Mouse (Mus musculus) heart, embryonic 12.5 days (tissue): ENCODE data around the gene Eif4g3. TPM values are rescaled to one million over a fixed set of nuclear protein-coding genes. Genes with fewer than 3 reads are reported as not detected.

Experiments used
- ATAC-seq: fragments of 200-750 bp; cut with Nextera tagmentation; 2 replicates; pipeline ENCODE4 v1.8.0; 2017; ENCODE audit warnings: moderate TSS enrichment, moderate library complexity; ENCODE audit not compliant: insufficient number of reproducible peaks, low FRiP score
- H3K27ac ChIP-seq: fragments of 300-500 bp; sonication (generic); 2 replicates; pipeline ENCODE4 v1.5.1; 2016; ENCODE audit warnings: mild to moderate bottlenecking, moderate library complexity; ENCODE audit not compliant: poor library complexity, severe bottlenecking
- H3K27me3 ChIP-seq: fragments of 300-500 bp; sonication (generic); replicated peaks from 2 replicates; pipeline ENCODE4 v1.6.1; 2016; ENCODE audit warnings: mild to moderate bottlenecking, moderate library complexity
- H3K36me3 ChIP-seq: fragments of 300-500 bp; sonication (generic); 2 replicates; pipeline ENCODE4 v1.6.1; 2016; ENCODE audit warnings: mild to moderate bottlenecking, moderate library complexity
- H3K4me1 ChIP-seq: fragments of 300-500 bp; sonication (generic); replicated peaks from 2 replicates; pipeline ENCODE4 v1.6.1; 2016; ENCODE audit warnings: mild to moderate bottlenecking
- H3K4me2 ChIP-seq: fragments of 300-500 bp; sonication (generic); 2 replicates; pipeline ENCODE4 v1.6.1; 2016; ENCODE audit warnings: mild to moderate bottlenecking, moderate library complexity
- H3K4me3 ChIP-seq: fragments of 300-500 bp; sonication (generic); 2 replicates; pipeline ENCODE4 v1.5.1; 2016; ENCODE audit warnings: mild to moderate bottlenecking
- H3K9ac ChIP-seq: fragments of 300-500 bp; sonication (generic); 2 replicates; pipeline ENCODE4 v1.6.1; 2016; ENCODE audit warnings: mild to moderate bottlenecking, moderate library complexity
- H3K9me3 ChIP-seq: fragments of 300-500 bp; sonication (generic); replicated peaks from 2 replicates; pipeline ENCODE4 v1.6.1; 2016; ENCODE audit warnings: mild to moderate bottlenecking, moderate library complexity
- WGBS: fragments of 180-500 bp; shearing (Covaris S2); methylation state at CpG from one replicate; pipeline ENCODE4 v1.1.7; 2016; 5-methylcytosine and 5-hydroxymethylcytosine counted together
- polyA plus RNA-seq: library from polyadenylated mRNA; unstranded; fragments of >200 nt; fragmentation: Nextera tagmentation; extraction: Ambion mirVana; gene quantifications from 2 replicates; pipeline ENCODE4 v1.2.1, GENCODE M21; 2016

The Eif4g3 gene
- polyA plus RNA-seq, 1 experiment from 2014 or later, result 32.7 TPM

DNA sequence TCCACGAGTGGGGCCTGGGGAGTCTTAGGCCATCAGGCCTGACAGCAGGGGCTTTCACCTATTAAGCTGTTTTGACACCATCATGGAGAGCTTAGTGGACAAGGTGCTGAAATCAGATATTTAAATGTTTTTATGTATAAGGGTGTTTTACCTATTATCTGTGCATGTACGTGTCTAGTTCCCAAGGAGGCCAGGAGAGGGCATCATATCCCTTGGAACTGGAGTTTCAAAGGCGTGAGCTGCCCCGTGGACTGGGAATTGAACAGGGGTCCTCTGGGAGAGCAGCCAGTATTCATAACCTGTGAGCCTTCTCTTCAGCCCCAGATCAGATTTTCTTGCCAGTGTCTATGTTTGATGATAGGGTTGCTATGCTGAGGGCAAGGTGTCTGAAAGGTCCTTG, 2.4 kb upstream of the Eif4g3 start:
- no peaks in the 10 kb centered on the region for H3K27me3 ChIP-seq
- H3K36me3 ChIP-seq, result no peaks in the 10 kb centered on the region
- no peak for ATAC-seq
- H3K9ac ChIP-seq, result no peak overlapping the region
- no peak overlapping the region for H3K4me3 ChIP-seq
- H3K4me1 ChIP-seq, result peaks cover 20% of the 10 kb centered on the region
- H3K27ac ChIP-seq, result no peak overlapping the region
- 0 out of 2 replicates have a peak, but pooled peaks cover 3% of the 10 kb centered on the region for H3K9me3 ChIP-seq
- WGBS, result 82% methylated on average over 4 of the region's 4 CpGs
- H3K4me2 ChIP-seq, result no peak overlapping the region

DNA sequence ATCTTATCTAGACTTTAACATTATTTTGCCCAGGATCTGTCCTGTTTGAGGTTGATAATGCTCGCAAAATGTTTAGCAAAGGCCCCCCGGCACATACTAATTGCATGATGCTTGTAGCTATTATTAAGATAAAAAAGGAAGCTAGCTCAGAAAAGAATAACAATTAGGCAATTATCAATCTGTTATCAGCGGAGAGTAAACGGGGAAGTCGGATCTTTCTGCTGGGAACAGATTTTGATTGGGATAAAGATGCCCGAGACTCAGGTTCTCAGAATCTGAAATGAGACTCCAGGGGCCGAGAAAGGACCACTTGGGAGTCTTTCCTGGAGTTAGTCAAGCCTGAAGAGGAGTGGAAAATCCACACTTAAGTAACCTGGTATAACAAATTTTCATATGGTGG, 1.6 kb upstream of the Eif4g3 start:
- WGBS, result 60% methylated on average over 7 of the region's 7 CpGs
- no peak for ATAC-seq
- H3K9ac ChIP-seq, result no peak overlapping the region

GRCm38 (mm10) chr4:137993291-137993758, 503 bp downstream of the Eif4g3 start:
- Histone ChIP-seq H3K9me3 (0 out of 2 replicates have a peak, but pooled peaks cover 3% of the 10 kb centered on the region), H3K27ac (peak overlapping the region; percentile 89), H3K27me3 (no peaks in the 10 kb centered on the region), H3K4me1 (peaks cover 31% of the 10 kb centered on the region), H3K4me3 (peak overlapping the region; percentile 92), H3K36me3 (peaks cover 14% of the 10 kb centered on the region), H3K9ac (peak overlapping the region; percentile 98), H3K4me2 (peak overlapping the region; percentile 80)
- ATAC-seq, result peak; percentile 94
- under 1% methylated on average over 56 of the region's 59 CpGs for WGBS

More for the DNA sequence above, 1.6 kb upstream of the Eif4g3 start:
- H3K9me3 ChIP-seq, result 0 out of 2 replicates have a peak, but pooled peaks cover 3% of the 10 kb centered on the region
- H3K4me1 ChIP-seq, result peaks cover 28% of the 10 kb centered on the region
- H3K36me3 ChIP-seq, result peaks cover 2% of the 10 kb centered on the region
- no peak overlapping the region for H3K27ac ChIP-seq
- H3K27me3 ChIP-seq, result no peaks in the 10 kb centered on the region
- H3K4me3 ChIP-seq, result no peak overlapping the region
- no peak overlapping the region for H3K4me2 ChIP-seq

DNA sequence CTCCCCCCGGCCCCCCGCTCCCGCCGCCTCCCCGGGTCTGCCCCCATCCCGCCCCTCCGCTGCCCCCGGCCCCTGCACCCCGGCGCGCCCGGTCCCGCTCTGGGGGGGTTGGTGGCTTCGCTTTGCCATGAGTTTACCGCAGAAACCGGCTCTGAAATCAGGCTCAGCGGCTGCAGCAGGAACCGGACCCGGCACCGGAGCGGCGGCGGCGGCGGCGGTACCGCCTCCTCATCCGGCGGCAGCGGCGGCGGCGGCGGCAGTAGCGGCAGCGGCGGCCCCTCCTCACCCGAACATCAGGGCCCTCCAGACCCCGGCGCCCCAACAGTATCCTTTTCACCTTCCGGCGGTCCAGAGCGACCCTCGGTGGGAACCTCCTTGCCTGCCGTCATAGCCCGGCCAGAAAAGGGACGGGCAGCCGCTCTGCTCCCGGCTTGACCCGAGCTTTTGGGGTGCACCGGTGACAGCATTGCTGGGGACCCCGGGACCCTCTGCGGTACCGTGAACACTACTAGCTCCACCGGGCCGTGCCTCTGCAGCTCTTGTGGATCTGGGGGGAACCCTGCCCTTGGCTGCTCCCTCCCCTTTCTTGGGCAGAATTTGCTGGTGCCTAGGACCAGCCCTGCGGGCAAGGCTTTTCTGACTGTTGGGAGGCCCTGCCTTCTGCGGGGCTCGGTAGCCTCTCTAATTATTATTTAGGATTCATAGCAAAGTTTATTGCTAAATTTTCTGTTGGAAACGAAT, 1.2 kb downstream of the Eif4g3 start:
- peak overlapping the region; percentile 98 for H3K9ac ChIP-seq
- H3K9me3 ChIP-seq, result 0 out of 2 replicates have a peak, but pooled peaks cover 4% of the 10 kb centered on the region
- no peaks in the 10 kb centered on the region for H3K27me3 ChIP-seq
- peak overlapping the region; percentile 92 for H3K4me3 ChIP-seq
- H3K4me1 ChIP-seq, result peaks cover 31% of the 10 kb centered on the region
- ATAC-seq, result peak; percentile 22
- peaks cover 21% of the 10 kb centered on the region for H3K36me3 ChIP-seq
- H3K27ac ChIP-seq, result peak overlapping the region; percentile 89
- WGBS, result under 1% methylated on average over 56 of the region's 60 CpGs
- H3K4me2 ChIP-seq, result peak overlapping the region; percentile 80

DNA sequence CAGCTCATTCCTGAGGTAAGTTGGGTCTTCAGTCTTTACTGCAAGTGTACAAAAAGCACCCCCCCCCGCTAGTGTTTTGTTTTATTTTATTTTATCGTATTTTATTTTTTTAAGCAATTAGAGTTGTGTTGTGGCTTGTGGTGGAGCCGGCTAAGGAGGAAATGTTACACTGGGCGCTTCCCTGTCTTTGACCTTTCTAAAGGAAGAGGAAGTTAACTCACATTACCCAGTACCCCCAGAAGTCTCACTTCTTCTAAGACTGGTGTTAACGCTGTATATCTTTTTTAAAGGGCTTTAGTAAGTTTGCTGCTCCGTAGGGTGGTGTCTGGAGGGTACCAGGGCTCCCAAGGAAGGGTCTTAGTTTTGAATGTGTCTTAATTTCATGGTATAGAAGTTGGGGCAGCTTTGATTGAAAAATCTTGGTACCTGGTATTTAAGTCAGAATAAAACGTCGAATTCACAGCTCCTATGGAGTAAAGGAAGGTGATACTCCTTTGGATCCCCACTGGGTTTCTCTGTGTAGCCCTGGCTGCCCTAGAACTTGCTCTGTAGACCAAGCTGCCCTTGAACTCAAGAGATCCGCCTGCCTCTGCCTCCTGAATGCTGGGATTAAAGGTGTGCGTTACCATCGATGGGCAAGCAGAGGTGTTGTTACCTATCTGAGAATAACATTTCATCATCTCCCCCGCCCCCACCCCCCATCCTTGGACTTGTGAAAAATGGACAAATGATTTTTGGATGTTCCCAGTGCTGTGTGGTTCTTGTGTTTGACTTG, 1.9 kb downstream of the Eif4g3 start:
- Histone ChIP-seq H3K9me3 (0 out of 2 replicates have a peak, but pooled peaks cover 6% of the 10 kb centered on the region), H3K4me2 (peak overlapping the region; percentile 80), H3K4me3 (peak overlapping the region; percentile 92), H3K9ac (peak overlapping the region; percentile 98), H3K27me3 (no peaks in the 10 kb centered on the region), H3K4me1 (peaks cover 37% of the 10 kb centered on the region), H3K36me3 (peaks cover 28% of the 10 kb centered on the region), H3K27ac (peak overlapping the region; percentile 89; the same call in 1 of the 2 replicates)
- WGBS, result 41% methylated on average over 12 of the region's 12 CpGs
- no peak for ATAC-seq

DNA sequence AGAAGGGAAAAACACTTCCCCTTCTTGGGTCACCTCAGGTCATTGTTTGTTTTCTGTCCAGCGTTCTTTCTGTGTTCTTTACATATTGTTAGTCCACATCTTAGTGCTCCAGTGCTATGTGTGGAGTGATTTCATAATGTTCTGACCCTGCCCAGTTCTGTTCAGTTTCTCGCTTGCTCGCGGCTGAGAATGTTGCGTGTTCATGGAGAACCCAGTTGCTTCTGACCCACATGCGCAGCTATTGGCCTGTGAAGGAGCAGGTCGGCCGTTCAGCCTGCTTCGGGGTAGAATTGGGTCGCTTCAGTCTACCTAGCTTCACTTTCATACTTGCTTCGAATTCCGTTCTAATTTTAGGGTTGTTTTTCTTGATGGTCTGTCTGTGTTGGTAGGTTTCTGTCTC, 2.6 kb downstream of the Eif4g3 start:
- no peak overlapping the region for H3K27ac ChIP-seq
- H3K4me3 ChIP-seq, result peak overlapping the region; percentile 92
- no peaks in the 10 kb centered on the region for H3K27me3 ChIP-seq
- 60% methylated on average over 12 of the region's 12 CpGs for WGBS
- peaks cover 32% of the 10 kb centered on the region for H3K36me3 ChIP-seq
- peaks cover 42% of the 10 kb centered on the region for H3K4me1 ChIP-seq
- H3K9ac ChIP-seq, result peak overlapping the region; percentile 58
- 0 out of 2 replicates have a peak, but pooled peaks cover 6% of the 10 kb centered on the region for H3K9me3 ChIP-seq
- H3K4me2 ChIP-seq, result peak overlapping the region; percentile 80
- ATAC-seq, result no peak

GRCm38 (mm10) chr4:137998232-137998631, 5.4 kb downstream of the Eif4g3 start:
- Histone ChIP-seq H3K27me3 (no peaks in the 10 kb centered on the region), H3K9ac (no peak overlapping the region), H3K4me1 (peaks cover 51% of the 10 kb centered on the region), H3K4me3 (no peak overlapping the region), H3K4me2 (no peak overlapping the region), H3K9me3 (0 out of 2 replicates have a peak, but pooled peaks cover 2% of the 10 kb centered on the region), H3K36me3 (peaks cover 53% of the 10 kb centered on the region), H3K27ac (no peak overlapping the region)
- ATAC-seq, result no peak
- 71% methylated on average over 4 of the region's 4 CpGs for WGBS

- ATAC-seq, result no peak
- Histone ChIP-seq H3K4me3 (peak overlapping the region; percentile 4; the same call in 1 of the 2 replicates), H3K27ac (peak overlapping the region; percentile 70), H3K27me3 (no peaks in the 10 kb centered on the region), H3K9ac (no peak overlapping the region), H3K36me3 (peaks cover 66% of the 10 kb centered on the region), H3K4me2 (peak overlapping the region; percentile 37), H3K9me3 (0 out of 2 replicates have a peak, but pooled peaks cover 2% of the 10 kb centered on the region), H3K4me1 (peaks cover 37% of the 10 kb centered on the region)
- WGBS, result 22% methylated on average over 7 of the region's 7 CpGs
Measured at GRCm38 (mm10) chr4:138000682-138001081, 7.9 kb downstream of the Eif4g3 start.

DNA sequence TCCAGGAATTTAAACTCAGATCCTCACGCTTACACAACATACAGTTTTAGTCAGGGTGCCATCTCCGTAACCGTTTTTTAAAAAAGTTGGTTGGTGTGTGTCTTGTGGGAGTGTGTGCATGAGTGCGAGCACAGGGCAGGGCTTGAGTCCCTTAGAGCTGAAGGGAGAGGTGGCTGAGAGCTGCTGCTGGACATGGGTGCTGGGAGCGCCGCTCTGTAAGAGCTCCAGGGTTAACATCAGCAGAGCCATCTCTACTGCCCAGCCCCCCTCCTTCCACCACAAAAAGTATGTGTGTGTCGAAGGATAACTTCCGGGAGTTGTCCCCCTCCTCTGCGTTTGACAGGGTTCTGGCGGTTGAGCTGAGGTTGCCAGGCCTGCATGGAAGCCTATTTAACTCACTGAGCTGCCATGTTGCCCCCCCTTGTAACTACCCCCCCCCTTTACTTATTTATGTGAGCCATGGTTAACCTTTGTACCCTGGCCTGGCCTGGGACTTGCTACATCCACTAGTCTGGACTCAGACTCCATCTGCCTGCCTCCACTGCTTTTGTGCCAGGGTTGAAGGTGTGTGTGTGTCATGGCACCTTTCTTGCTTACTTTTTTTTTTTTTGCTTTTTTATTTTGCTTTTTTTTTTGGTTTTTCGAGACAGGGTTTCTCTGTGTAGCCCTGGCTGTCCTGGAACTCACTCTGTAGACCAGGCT, 11.2 kb downstream of the Eif4g3 start:
- Histone ChIP-seq H3K9me3 (0 out of 2 replicates have a peak, but pooled peaks cover under 1% of the 10 kb centered on the region), H3K4me3 (no peak overlapping the region), H3K4me2 (no peak overlapping the region), H3K36me3 (peaks cover 57% of the 10 kb centered on the region), H3K27ac (no peak overlapping the region), H3K27me3 (no peaks in the 10 kb centered on the region), H3K4me1 (peaks cover 25% of the 10 kb centered on the region), H3K9ac (no peak overlapping the region)
- WGBS, result 75% methylated on average over 11 of the region's 11 CpGs
- ATAC-seq, result no peak

DNA sequence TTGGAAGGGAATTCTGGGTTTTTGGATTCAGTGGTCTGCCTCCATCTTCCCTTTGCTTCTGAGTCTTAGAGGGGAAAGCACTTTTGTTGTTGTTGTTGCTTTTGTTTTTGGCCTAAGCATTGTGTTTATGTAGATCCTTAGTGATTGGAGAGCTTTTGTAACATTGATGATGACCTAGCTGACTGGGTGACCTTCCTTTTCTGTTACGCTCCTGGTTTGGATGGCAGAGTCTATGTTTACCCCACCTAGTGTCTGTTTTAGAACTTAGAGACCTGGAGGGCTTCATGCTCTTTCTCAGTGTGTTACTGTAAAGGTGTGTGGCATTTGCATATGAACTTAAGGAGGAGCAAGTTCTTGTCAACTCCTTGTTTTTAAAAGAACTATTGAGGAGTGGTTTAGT, 13.0 kb downstream of the Eif4g3 start:
- H3K9ac ChIP-seq, result no peak overlapping the region
- 92% methylated on average over 1 of the region's 1 CpGs for WGBS
- H3K4me2 ChIP-seq, result no peak overlapping the region
- H3K27ac ChIP-seq, result no peak overlapping the region
- no peak for ATAC-seq
- peaks cover 54% of the 10 kb centered on the region for H3K36me3 ChIP-seq
- H3K4me1 ChIP-seq, result peaks cover 10% of the 10 kb centered on the region
- H3K9me3 ChIP-seq, result no peaks in the 10 kb centered on the region
- H3K4me3 ChIP-seq, result no peak overlapping the region
- no peaks in the 10 kb centered on the region for H3K27me3 ChIP-seq
